Mouse (Mus musculus) right cerebral cortex, adult 2 months (tissue): ENCODE measurements around the gene Reck.

Experiments used
- DNase-seq, 2 experiments: peaks; one replicate each; pipeline ENCODE4 v3.0.0; 2021 to 2022; ENCODE audit warnings: low spot score in 2 of 2

The Reck gene

GRCm38 (mm10) chr4:43875160-43875918 lies at the start of gene Reck:
Gene Reck (plus strand): TSS chr4:43875530.
- peak; percentile 72 to 86 for DNase-seq

- no peak for DNase-seq
These were observed 46.5 kb upstream of the Reck start for GRCm38 (mm10) chr4:43828806-43829205.

GRCm38 (mm10) chr4:43832031-43832430 lies 43.3 kb upstream of the Reck start:
- DNase-seq: no peak

GRCm38 (mm10) chr4:43833752-43834151 lies 41.6 kb upstream of the Reck start:
- DNase-seq: no peak

- DNase-seq: no peak
These were observed 40.6 kb upstream of the Reck start for GRCm38 (mm10) chr4:43834749-43835148.

- no peak for DNase-seq
These were observed 37.0 kb upstream of the Reck start for GRCm38 (mm10) chr4:43838326-43838725.

GRCm38 (mm10) chr4:43840101-43840500 lies 35.2 kb upstream of the Reck start, which contains the start of gene Olfr157:
Gene Olfr157 (minus strand): TSS chr4:43840201.
- no peak for DNase-seq

GRCm38 (mm10) chr4:43851265-43851664 lies 24.1 kb upstream of the Reck start, which contains the start of gene Olfr155:
Gene Olfr155 (plus strand): TSS chr4:43851565.
- no peak for DNase-seq

GRCm38 (mm10) chr4:43854101-43854500 lies 21.2 kb upstream of the Reck start:
- no peak for DNase-seq

GRCm38 (mm10) chr4:43859886-43860285 lies 15.4 kb upstream of the Reck start:
- no peak for DNase-seq

GRCm38 (mm10) chr4:43860744-43861519 lies 14.4 kb upstream of the Reck start:
- peak; percentile 81 to 82 for DNase-seq

GRCm38 (mm10) chr4:43863298-43863697 lies 12.0 kb upstream of the Reck start:
- DNase-seq: no peak

GRCm38 (mm10) chr4:43869821-43870220 lies 5.5 kb upstream of the Reck start:
- DNase-seq: no peak

GRCm38 (mm10) chr4:43874501-43874900 lies 829 bp upstream of the Reck start:
- DNase-seq: no peak

GRCm38 (mm10) chr4:43875919-43876411 lies 635 bp downstream of the Reck start:
- peak in 1 of 2 experiments; percentile 17 for DNase-seq

- no peak for DNase-seq
These were observed 1.9 kb downstream of the Reck start for GRCm38 (mm10) chr4:43877230-43877629.

- DNase-seq: no peak
These were observed 2.9 kb downstream of the Reck start for GRCm38 (mm10) chr4:43878121-43878776.

- no peak for DNase-seq
These were observed 4.2 kb downstream of the Reck start for GRCm38 (mm10) chr4:43879566-43879965.

GRCm38 (mm10) chr4:43884196-43884595 lies 8.9 kb downstream of the Reck start:
- no peak for DNase-seq

GRCm38 (mm10) chr4:43891247-43891646 lies 15.9 kb downstream of the Reck start:
- DNase-seq: no peak

- no peak for DNase-seq
These were observed 21.9 kb downstream of the Reck start for GRCm38 (mm10) chr4:43897209-43897608.

GRCm38 (mm10) chr4:43899197-43899596 lies 23.9 kb downstream of the Reck start:
- DNase-seq: no peak
